Mouse (Mus musculus) stomach, embryonic 16.5 days (tissue): ENCODE measurements at regions not wholly inside any gene's neighbourhood (a gene's known extent, or its start where the extent isn't known, plus 50 kb on each side); places are given as distances from the start of the nearest gene placed in this dataset. TPM values are rescaled to one million over a fixed set of nuclear protein-coding genes. Genes with fewer than 3 reads are reported as not detected.

Experiments
- ATAC-seq: fragments of 200-750 bp; cut with Nextera tagmentation; 2 replicates; pipeline ENCODE4 v1.8.0; 2017; ENCODE audit warnings: moderate number of reproducible peaks, moderate TSS enrichment; ENCODE audit not compliant: insufficient read depth, low FRiP score
- H3K27ac ChIP-seq: fragments of 300-500 bp; sonication (generic); 2 replicates; pipeline ENCODE4 v1.5.1; 2014; ENCODE audit warnings: low read length
- H3K27me3 ChIP-seq: fragments of 300-500 bp; sonication (generic); 2 replicates; pipeline ENCODE4 v1.6.1; 2014; ENCODE audit warnings: low read length, control low read depth, mixed read lengths; ENCODE audit not compliant: control insufficient read depth, insufficient read depth
- H3K36me3 ChIP-seq: fragments of 300-500 bp; sonication (generic); 2 replicates; pipeline ENCODE4 v1.6.1; 2014; ENCODE audit warnings: low read length; ENCODE audit not compliant: control insufficient read depth, insufficient read depth
- H3K4me1 ChIP-seq: fragments of 300-500 bp; sonication (generic); 2 replicates; pipeline ENCODE4 v1.6.1; 2014; ENCODE audit warnings: low read length, control low read depth, mixed read lengths; ENCODE audit not compliant: control insufficient read depth, insufficient read depth
- H3K4me2 ChIP-seq: fragments of 300-500 bp; sonication (generic); 2 replicates; pipeline ENCODE4 v1.6.1; 2014; ENCODE audit warnings: low read depth, low read length, mixed read lengths
- H3K4me3 ChIP-seq: fragments of 300-500 bp; sonication (generic); replicated peaks from 2 replicates; pipeline ENCODE4 v1.5.1; 2014; ENCODE audit warnings: mild to moderate bottlenecking, low read length
- H3K9ac ChIP-seq: fragments of 300-500 bp; sonication (generic); 2 replicates; pipeline ENCODE4 v1.6.1; 2014; ENCODE audit warnings: low read length
- H3K9me3 ChIP-seq: fragments of 300-500 bp; sonication (generic); replicated peaks from 2 replicates; pipeline ENCODE4 v1.6.1; 2016; ENCODE audit warnings: low read length, control low read depth; ENCODE audit not compliant: control insufficient read depth
- WGBS: fragments of 180-500 bp; shearing (Covaris S2); extraction: QIAGEN DNeasy Blood & Tissue Kit; methylation state at CpG from one replicate; pipeline ENCODE4 v1.1.7; 2014; 5-methylcytosine and 5-hydroxymethylcytosine counted together
- microRNA-seq: library from miRNA; unstranded; fragments of <30 nt; microRNA quantifications from one replicate; pipeline ENCODE4, GENCODE M21; 2016

DNA sequence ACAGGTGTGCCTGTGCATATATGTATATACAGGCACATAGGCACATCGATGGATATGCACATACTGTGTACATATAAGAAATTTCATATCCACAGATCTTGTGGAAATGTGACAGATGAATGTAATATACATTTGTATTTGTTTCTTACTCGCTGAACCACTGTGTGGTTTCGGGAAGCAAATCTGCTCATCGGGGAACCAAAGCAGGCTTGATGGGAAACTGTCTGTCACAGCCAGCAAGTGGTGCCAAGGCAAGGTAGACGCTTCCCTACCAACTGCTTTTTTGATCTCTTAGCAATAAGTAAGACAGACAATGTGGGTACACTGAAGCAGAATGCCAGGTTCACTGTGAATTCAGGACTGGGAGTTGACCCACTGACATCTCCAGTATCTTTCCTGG, 80.3 kb upstream of the Sdk1 start:
- 90% methylated on average over 5 of the region's 5 CpGs for WGBS
- Histone ChIP-seq H3K36me3 (no peaks in the 10 kb centered on the region), H3K9ac (no peak overlapping the region), H3K27me3 (no peaks in the 10 kb centered on the region), H3K27ac (no peak overlapping the region), H3K4me1 (no peaks in the 10 kb centered on the region), H3K4me2 (no peak overlapping the region), H3K9me3 (no peaks in the 10 kb centered on the region), H3K4me3 (no peak overlapping the region)
- no peak for ATAC-seq

GRCm38 (mm10) chr5:141182442-141182841, 58.8 kb upstream of the Sdk1 start:
- Histone ChIP-seq H3K36me3 (no peaks in the 10 kb centered on the region), H3K4me3 (no peak overlapping the region), H3K4me1 (0 out of 2 replicates have a peak, but pooled peaks cover 2% of the 10 kb centered on the region), H3K27me3 (no peaks in the 10 kb centered on the region), H3K27ac (no peak overlapping the region), H3K4me2 (no peak overlapping the region), H3K9ac (no peak overlapping the region), H3K9me3 (no peaks in the 10 kb centered on the region)
- WGBS = 41% methylated on average over 6 of the region's 6 CpGs
- ATAC-seq = peak; percentile 66; the same call in 1 of the 2 replicates

DNA sequence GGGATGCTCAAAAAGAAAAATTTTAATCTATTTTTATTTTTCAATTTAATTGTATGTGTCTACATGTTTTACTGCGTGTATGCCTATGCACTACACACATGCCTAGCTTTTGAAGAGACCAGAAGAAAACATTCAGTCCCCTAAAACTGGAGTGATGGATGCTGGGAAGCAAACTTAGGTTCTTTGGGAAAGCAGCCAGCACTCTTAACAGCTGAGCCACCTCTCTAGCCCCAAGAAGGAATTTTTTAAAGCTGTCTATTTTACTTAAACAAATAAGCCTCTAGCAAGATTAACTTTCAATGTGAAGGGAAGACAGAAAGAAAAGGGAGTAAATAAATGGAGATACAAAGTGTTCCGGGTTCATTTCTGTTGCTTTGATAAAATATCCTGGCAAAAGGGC, 52.3 kb upstream of the Sdk1 start:
- ATAC-seq = no peak
- no peak overlapping the region for H3K27ac ChIP-seq

More for the DNA sequence above, 52.3 kb upstream of the Sdk1 start:
- no peak overlapping the region for H3K9ac ChIP-seq
- 41% methylated on average over 2 of the region's 2 CpGs for WGBS
- H3K4me3 ChIP-seq = no peak overlapping the region
- no peaks in the 10 kb centered on the region for H3K27me3 ChIP-seq
- no peak overlapping the region for H3K4me2 ChIP-seq
- no peaks in the 10 kb centered on the region for H3K36me3 ChIP-seq
- H3K4me1 ChIP-seq = 0 out of 2 replicates have a peak, but pooled peaks cover 1% of the 10 kb centered on the region
- no peaks in the 10 kb centered on the region for H3K9me3 ChIP-seq

Small RNAs in the stretch of these regions (microRNA-seq; reads per million reads assigned to microRNA genes)
- gene Gm26113 = not detected
